Mouse (Mus musculus): ENCODE measurements around the gene Retsat. TPM values are rescaled to one million over a fixed set of nuclear protein-coding genes. Genes with fewer than 3 reads are reported as not detected.

Gene Retsat
- polyA plus RNA-seq, 1 experiment from 2014 or later = 16.4 TPM

GRCm38 (mm10) chr6:72623661-72624402 lies 25.6 kb downstream of the Retsat start:
- no peak for ATAC-seq (ENCODE audit: low read depth)
- Histone ChIP-seq H3K27ac (replicated peaks; ENCODE audit: low read depth, low read length) (no peak overlapping the region), H3K36me3 (ENCODE audit: control insufficient read depth, insufficient read depth, low read length) (peaks cover 40% of the 10 kb centered on the region), H3K4me3 (ENCODE audit: low read depth, low read length) (no peak overlapping the region), H3K27me3 (replicated peaks; ENCODE audit: control insufficient read depth, insufficient read depth, low read length) (no peaks in the 10 kb centered on the region), H3K9me3 (ENCODE audit: control insufficient read depth, low read length) (no peaks in the 10 kb centered on the region), H3K4me1 (ENCODE audit: control insufficient read depth, insufficient read depth, low read length) (no peaks in the 10 kb centered on the region), H3K9ac (ENCODE audit: low read depth, low read length) (no peak overlapping the region), H3K4me2 (ENCODE audit: low read depth, low read length) (no peak overlapping the region)
- no peak for DNase-seq (ENCODE audit: low spot score)
- 90% methylated on average over 8 of the region's 8 CpGs for WGBS

- peaks cover 66% of the 10 kb centered on the region for H3K36me3 ChIP-seq (ENCODE audit: control insufficient read depth, insufficient read depth, low read length)
- no peak for ATAC-seq (ENCODE audit: low read depth)
- 92% methylated on average over 7 of the region's 7 CpGs for WGBS
Measured at GRCm38 (mm10) chr6:72626391-72626790, 28.1 kb downstream of the Retsat start.

GRCm38 (mm10) chr6:72627276-72627675 lies 29.0 kb downstream of the Retsat start:
- H3K36me3 ChIP-seq (ENCODE audit: control insufficient read depth, insufficient read depth, low read length) = peaks cover 74% of the 10 kb centered on the region
- no peaks in the 10 kb centered on the region for H3K4me1 ChIP-seq (ENCODE audit: control insufficient read depth, insufficient read depth, low read length)
- H3K9ac ChIP-seq (ENCODE audit: low read depth, low read length) = no peak overlapping the region

More at GRCm38 (mm10) chr6:72626391-72626790, 28.1 kb downstream of the Retsat start:
- DNase-seq (ENCODE audit: low spot score) = no peak
- H3K27ac ChIP-seq (replicated peaks; ENCODE audit: low read depth, low read length) = no peak overlapping the region
- no peaks in the 10 kb centered on the region for H3K27me3 ChIP-seq (replicated peaks; ENCODE audit: control insufficient read depth, insufficient read depth, low read length)
- H3K4me1 ChIP-seq (ENCODE audit: control insufficient read depth, insufficient read depth, low read length) = no peaks in the 10 kb centered on the region
- H3K4me3 ChIP-seq (ENCODE audit: low read depth, low read length) = no peak overlapping the region
- no peaks in the 10 kb centered on the region for H3K9me3 ChIP-seq (ENCODE audit: control insufficient read depth, low read length)
- no peak overlapping the region for H3K4me2 ChIP-seq (ENCODE audit: low read depth, low read length)
- H3K9ac ChIP-seq (ENCODE audit: low read depth, low read length) = no peak overlapping the region

GRCm38 (mm10) chr6:72630370-72630769 lies 32.1 kb downstream of the Retsat start:
- H3K27me3 ChIP-seq (replicated peaks; ENCODE audit: control insufficient read depth, insufficient read depth, low read length) = no peaks in the 10 kb centered on the region
- H3K36me3 ChIP-seq (ENCODE audit: control insufficient read depth, insufficient read depth, low read length) = peaks cover 84% of the 10 kb centered on the region
- 91% methylated on average over 2 of the region's 2 CpGs for WGBS
- no peak overlapping the region for H3K4me2 ChIP-seq (ENCODE audit: low read depth, low read length)
- H3K4me3 ChIP-seq (ENCODE audit: low read depth, low read length) = no peak overlapping the region
- ATAC-seq (ENCODE audit: low read depth) (no peak), DNase-seq (ENCODE audit: low spot score) (no peak)
- H3K9me3 ChIP-seq (ENCODE audit: control insufficient read depth, low read length) = no peaks in the 10 kb centered on the region
- H3K27ac ChIP-seq (replicated peaks; ENCODE audit: low read depth, low read length) = no peak overlapping the region
- no peaks in the 10 kb centered on the region for H3K4me1 ChIP-seq (ENCODE audit: control insufficient read depth, insufficient read depth, low read length)
- H3K9ac ChIP-seq (ENCODE audit: low read depth, low read length) = no peak overlapping the region

More at GRCm38 (mm10) chr6:72627276-72627675, 29.0 kb downstream of the Retsat start:
- ATAC-seq (ENCODE audit: low read depth) = no peak
- Histone ChIP-seq H3K27me3 (replicated peaks; ENCODE audit: control insufficient read depth, insufficient read depth, low read length) (no peaks in the 10 kb centered on the region), H3K4me2 (ENCODE audit: low read depth, low read length) (no peak overlapping the region), H3K27ac (replicated peaks; ENCODE audit: low read depth, low read length) (no peak overlapping the region), H3K9me3 (ENCODE audit: control insufficient read depth, low read length) (no peaks in the 10 kb centered on the region), H3K4me3 (ENCODE audit: low read depth, low read length) (no peak overlapping the region)
- 89% methylated on average over 16 of the region's 16 CpGs for WGBS
- no peak for DNase-seq (ENCODE audit: low spot score)

- DNase-seq (ENCODE audit: low spot score) = no peak
- Histone ChIP-seq H3K27ac (replicated peaks; ENCODE audit: low read depth, low read length) (no peak overlapping the region), H3K9me3 (ENCODE audit: control insufficient read depth, low read length) (no peaks in the 10 kb centered on the region), H3K4me1 (ENCODE audit: control insufficient read depth, insufficient read depth, low read length) (no peaks in the 10 kb centered on the region), H3K4me3 (ENCODE audit: low read depth, low read length) (no peak overlapping the region), H3K9ac (ENCODE audit: low read depth, low read length) (no peak overlapping the region), H3K36me3 (ENCODE audit: control insufficient read depth, insufficient read depth, low read length) (peaks cover 79% of the 10 kb centered on the region), H3K4me2 (ENCODE audit: low read depth, low read length) (no peak overlapping the region), H3K27me3 (replicated peaks; ENCODE audit: control insufficient read depth, insufficient read depth, low read length) (no peaks in the 10 kb centered on the region)
- 94% methylated on average over 14 of the region's 14 CpGs for WGBS
- no peak for ATAC-seq (ENCODE audit: low read depth)
Measured at GRCm38 (mm10) chr6:72630961-72631360, 32.7 kb downstream of the Retsat start.

- Histone ChIP-seq H3K4me1 (ENCODE audit: control insufficient read depth, insufficient read depth, low read length) (peaks cover 2% of the 10 kb centered on the region; the same call in 1 of the 2 replicates), H3K27me3 (replicated peaks; ENCODE audit: control insufficient read depth, insufficient read depth, low read length) (no peaks in the 10 kb centered on the region), H3K4me3 (ENCODE audit: low read depth, low read length) (no peak overlapping the region), H3K27ac (replicated peaks; ENCODE audit: low read depth, low read length) (no peak overlapping the region), H3K9ac (ENCODE audit: low read depth, low read length) (no peak overlapping the region), H3K4me2 (ENCODE audit: low read depth, low read length) (no peak overlapping the region), H3K9me3 (ENCODE audit: control insufficient read depth, low read length) (no peaks in the 10 kb centered on the region), H3K36me3 (ENCODE audit: control insufficient read depth, insufficient read depth, low read length) (peaks cover 72% of the 10 kb centered on the region)
- WGBS = 80% methylated on average over 6 of the region's 6 CpGs
- DNase-seq (ENCODE audit: low spot score) (no peak), ATAC-seq (ENCODE audit: low read depth) (no peak)
Measured at GRCm38 (mm10) chr6:72631700-72632099, 33.4 kb downstream of the Retsat start.

- no peak overlapping the region for H3K27ac ChIP-seq (replicated peaks; ENCODE audit: low read depth, low read length)
- peaks cover 46% of the 10 kb centered on the region for H3K36me3 ChIP-seq (ENCODE audit: control insufficient read depth, insufficient read depth, low read length)
- WGBS = 56% methylated on average over 10 of the region's 10 CpGs
- no peak overlapping the region for H3K4me3 ChIP-seq (ENCODE audit: low read depth, low read length)
- ATAC-seq (ENCODE audit: low read depth) (no peak), DNase-seq (ENCODE audit: low spot score) (no peak)
- no peak overlapping the region for H3K4me2 ChIP-seq (ENCODE audit: low read depth, low read length)
- H3K27me3 ChIP-seq (replicated peaks; ENCODE audit: control insufficient read depth, insufficient read depth, low read length) = no peaks in the 10 kb centered on the region
- H3K9ac ChIP-seq (ENCODE audit: low read depth, low read length) = no peak overlapping the region
- peaks cover 3% of the 10 kb centered on the region; the same call in 1 of the 2 replicates for H3K4me1 ChIP-seq (ENCODE audit: control insufficient read depth, insufficient read depth, low read length)
- no peaks in the 10 kb centered on the region for H3K9me3 ChIP-seq (ENCODE audit: control insufficient read depth, low read length)
Measured at GRCm38 (mm10) chr6:72634311-72634710, 36.0 kb downstream of the Retsat start.

- no peaks in the 10 kb centered on the region for H3K9me3 ChIP-seq (ENCODE audit: control insufficient read depth, low read length)
- H3K4me2 ChIP-seq (ENCODE audit: low read depth, low read length) = no peak overlapping the region
- H3K4me3 ChIP-seq (ENCODE audit: low read depth, low read length) = no peak overlapping the region
- ATAC-seq (ENCODE audit: low read depth) (peak; percentile 77), DNase-seq (ENCODE audit: low spot score) (peak; percentile 77)
- WGBS = 46% methylated on average over 12 of the region's 12 CpGs
- peaks cover 3% of the 10 kb centered on the region; the same call in 1 of the 2 replicates for H3K4me1 ChIP-seq (ENCODE audit: control insufficient read depth, insufficient read depth, low read length)
- no peak overlapping the region for H3K27ac ChIP-seq (replicated peaks; ENCODE audit: low read depth, low read length)
- no peaks in the 10 kb centered on the region for H3K27me3 ChIP-seq (replicated peaks; ENCODE audit: control insufficient read depth, insufficient read depth, low read length)
- no peak overlapping the region for H3K9ac ChIP-seq (ENCODE audit: low read depth, low read length)
- peaks cover 30% of the 10 kb centered on the region for H3K36me3 ChIP-seq (ENCODE audit: control insufficient read depth, insufficient read depth, low read length)
Measured at GRCm38 (mm10) chr6:72635760-72636431, 37.6 kb downstream of the Retsat start.
